Mouse (Mus musculus) C2C12 (cell line): ENCODE data around the gene Eef1a2.

Experiments used
- CEBPB ChIP-seq: IDR thresholded peaks from one replicate; pipeline ENCODE4 v1.6.1; 2011; ENCODE audit warnings: low read depth, mild to moderate bottlenecking, control low read depth, moderate library complexity
- CTCF ChIP-seq: IDR thresholded peaks from one replicate; pipeline ENCODE4 v1.5.1; 2011; ENCODE audit not compliant: control insufficient read depth, insufficient read depth, insufficient read length
- MYOD1 ChIP-seq: IDR thresholded peaks from one replicate; pipeline ENCODE4 v1.6.1; 2011; ENCODE audit warnings: low read depth; ENCODE audit not compliant: control insufficient read depth, insufficient read length
- USF1 ChIP-seq: IDR thresholded peaks from one replicate; pipeline ENCODE4 v1.6.1; 2011; ENCODE audit warnings: low read depth, mild to moderate bottlenecking, control low read depth, moderate library complexity

- TF ChIP-seq USF1, result no peak
- no peak for TF ChIP-seq CTCF
- TF ChIP-seq MYOD1, result no peak
- no peak for TF ChIP-seq CEBPB
Observed at GRCm38 (mm10) chr2:181193044-181193443, 36.2 kb upstream of the Eef1a2 start.
